Mouse (Mus musculus) thymus, postnatal 14 days (tissue): ENCODE results near the gene Epha5.

ENCODE experiments used
- DNase-seq: peaks from one replicate; pipeline ENCODE4 v3.0.0; 2021

Epha5 gene

GRCm38 (mm10) chr5:84298878-84299736 lies 118.1 kb downstream of the Epha5 start:
- DNase-seq = no peak

GRCm38 (mm10) chr5:84289429-84289977 lies 127.7 kb downstream of the Epha5 start:
- no peak for DNase-seq

GRCm38 (mm10) chr5:84281290-84282017 lies 135.7 kb downstream of the Epha5 start:
- no peak for DNase-seq

GRCm38 (mm10) chr5:84276996-84277395 lies 140.2 kb downstream of the Epha5 start:
- DNase-seq = no peak

GRCm38 (mm10) chr5:84265407-84265806 lies 151.8 kb downstream of the Epha5 start:
- DNase-seq = no peak

GRCm38 (mm10) chr5:84263999-84264398 lies 153.2 kb downstream of the Epha5 start:
- no peak for DNase-seq

- no peak for DNase-seq
Observed at GRCm38 (mm10) chr5:84229971-84230370, 187.2 kb downstream of the Epha5 start.

GRCm38 (mm10) chr5:84208609-84209008 lies 208.6 kb downstream of the Epha5 start:
- no peak for DNase-seq

- no peak for DNase-seq
Observed at GRCm38 (mm10) chr5:84193348-84193747, 223.8 kb downstream of the Epha5 start.

- DNase-seq = no peak
Observed at GRCm38 (mm10) chr5:84184189-84184588, 233.0 kb downstream of the Epha5 start.

GRCm38 (mm10) chr5:84153095-84153494 lies 264.1 kb downstream of the Epha5 start:
- DNase-seq = no peak

GRCm38 (mm10) chr5:84142138-84142537 lies 275.0 kb downstream of the Epha5 start:
- no peak for DNase-seq

- DNase-seq = no peak
Observed at GRCm38 (mm10) chr5:84095947-84096346, 321.2 kb downstream of the Epha5 start.

- DNase-seq = no peak
Observed at GRCm38 (mm10) chr5:84081321-84081720, 335.9 kb downstream of the Epha5 start.

- no peak for DNase-seq
Observed at GRCm38 (mm10) chr5:84070976-84071375, 346.2 kb downstream of the Epha5 start.

GRCm38 (mm10) chr5:84053880-84054279 lies 363.3 kb downstream of the Epha5 start:
- no peak for DNase-seq

- DNase-seq = no peak
Observed at GRCm38 (mm10) chr5:84037250-84037963, 379.8 kb downstream of the Epha5 start.
